Mouse (Mus musculus) heart, adult 2 months (tissue): Measurements from ENCODE around the gene 1700011L22Rik. TPM values are rescaled to one million over a fixed set of nuclear protein-coding genes. Genes with fewer than 3 reads are reported as not detected.
A peak's percentile ranks its signal among the peaks of the same experiment; 100 is the strongest.

Experiments used
- DNase-seq, 2 experiments: peaks; one replicate each; pipeline ENCODE4 v3.0.0; 2021
- H3K27ac ChIP-seq: fragments of 200-600 bp; 2 replicates; pipeline ENCODE4 v1.8.1; 2022
- H3K27me3 ChIP-seq: fragments of 200-500 bp; 2 replicates; pipeline ENCODE4 v1.6.1; 2012; ENCODE audit warnings: mild to moderate bottlenecking, low read length, inconsistent platforms, mixed read lengths; ENCODE audit not compliant: control insufficient read depth, insufficient read depth
- H3K36me3 ChIP-seq: fragments of 200-500 bp; 2 replicates; pipeline ENCODE4 v1.6.1; 2012; ENCODE audit warnings: low read length, inconsistent platforms; ENCODE audit not compliant: control insufficient read depth, insufficient read depth
- H3K4me1 ChIP-seq: fragments of 200-500 bp; 2 replicates; pipeline ENCODE4 v1.6.1; 2011; ENCODE audit warnings: low read length; ENCODE audit not compliant: control insufficient read depth, insufficient read depth
- H3K4me3 ChIP-seq: fragments of 200-600 bp; 2 replicates; pipeline ENCODE4 v1.8.1; 2022
- H3K79me2 ChIP-seq: fragments of 200-500 bp; replicated peaks from 2 replicates; pipeline ENCODE4 v1.6.1; 2012; ENCODE audit warnings: mild to moderate bottlenecking, inconsistent platforms, low read length, moderate library complexity, mixed read lengths; ENCODE audit not compliant: control insufficient read depth, insufficient read depth
- H3K9ac ChIP-seq: fragments of 200-500 bp; 2 replicates; pipeline ENCODE4 v1.6.1; 2012; ENCODE audit warnings: low read depth, mild to moderate bottlenecking, control low read depth, inconsistent platforms, low read length, mixed read lengths
- CTCF ChIP-seq: fragments of 200-600 bp; IDR thresholded peaks from 2 replicates; pipeline ENCODE4 v1.8.1; 2022; ENCODE audit warnings: antibody characterized with exemption, mild to moderate bottlenecking, moderate library complexity
- EP300 ChIP-seq: fragments of 200-500 bp; IDR thresholded peaks from 2 replicates; pipeline ENCODE4 v1.6.1; 2011; ENCODE audit warnings: low read depth, low read length, control low read depth; ENCODE audit not compliant: insufficient read depth
- POLR2A ChIP-seq: fragments of 200-500 bp; IDR thresholded peaks from 2 replicates; pipeline ENCODE4 v1.6.1; 2011; ENCODE audit warnings: mild to moderate bottlenecking, low read depth, low read length, control low read depth; ENCODE audit not compliant: insufficient read depth
- whole genome bisulfite sequencing: fragments of 180-500 bp; shearing (Covaris S2); methylation state at CpG from one replicate; pipeline ENCODE4 v1.1.7; 2018; 5-methylcytosine and 5-hydroxymethylcytosine counted together
- intact Hi-C: fragments of 180-260 bp; cut with DNase I; formaldehyde crosslinking; loops from one replicate; pipeline ENCODE4 v1.15.1; 2025
- long read RNA-seq: library from polyadenylated mRNA; stranded (forward); transcript quantifications from one replicate; pipeline ENCODE4 v2.0.0, GENCODE M21; 2021
- polyA plus RNA-seq: library from polyadenylated mRNA; depleted of rRNA; stranded (reverse); fragments of >200 nt; gene quantifications from 2 replicates; pipeline ENCODE4 v1.2.3, GENCODE M21; 2012; rRNA removed
- total RNA-seq, 2 experiments: library from RNA; stranded (reverse); gene quantifications; 2 replicates each; pipeline ENCODE4 v1.2.3; 2021

1700011L22Rik gene
- total RNA-seq (not detected), polyA plus RNA-seq (0.88 TPM in 1 of 2 replicates, not detected in the other)
- long read RNA-seq: 0 reads

- Histone ChIP-seq H3K9ac (no peak within 1 kb of the TSS), H3K4me1 (no peaks in the 10 kb centered on the region), H3K79me2 (no peaks in the 10 kb centered on the region), H3K27me3 (no peaks in the 10 kb centered on the region), H3K4me3 (no peak within 1 kb of the TSS), H3K27ac (no peak within 1 kb of the TSS), H3K36me3 (no peaks in the 10 kb centered on the region)
- intact Hi-C loops: no loop called here
- no peak for DNase-seq
- WGBS: 97% methylated on average over 6 of the region's 6 CpGs
- TF ChIP-seq CTCF (no peak), EP300 (no peak), POLR2A (no peak)
Measured at GRCm38 (mm10) chr8:79248470-79248869, at the start of gene 1700011L22Rik. Gene 1700011L22Rik, minus strand, starts transcription at chr8:79248570.

- peak; percentile 85 for TF ChIP-seq EP300
- TF ChIP-seq POLR2A: no peak
- TF ChIP-seq CTCF: peak; percentile 99; the same call in 1 of the 2 replicates
- Histone ChIP-seq H3K27me3 (no peaks in the 10 kb centered on the region), H3K9ac (no peak overlapping the region), H3K4me3 (no peak overlapping the region), H3K36me3 (peaks cover 5% of the 10 kb centered on the region; the same call in 1 of the 2 replicates), H3K79me2 (no peaks in the 10 kb centered on the region), H3K4me1 (peaks cover 6% of the 10 kb centered on the region), H3K27ac (no peak overlapping the region)
- DNase-seq: peak; percentile 66 to 78
- 28% methylated on average over 3 of the region's 3 CpGs for WGBS
- intact Hi-C loops: loop anchor here (1.0 to 10.0 kb wide), 4 partner anchors 45 to 417 kb away; partner anchors contain the start of genes Abce1 and Anapc10
Measured at GRCm38 (mm10) chr8:79297763-79298162, 49.4 kb upstream of the 1700011L22Rik start.

GRCm38 (mm10) chr8:79295276-79296105 is 47.1 kb upstream of the 1700011L22Rik start:
- H3K4me3 ChIP-seq: peak overlapping the region; percentile 84
- intact Hi-C loops: loop anchor here (1.0 to 10.0 kb wide), 6 partner anchors 47 to 419 kb away; partner anchors contain the start of genes Abce1, Anapc10, Otud4 and Smad1
- H3K9ac ChIP-seq: peak overlapping the region; percentile 88
- peaks cover 5% of the 10 kb centered on the region; the same call in 1 of the 2 replicates for H3K36me3 ChIP-seq
- no peak for DNase-seq
- TF ChIP-seq POLR2A (no peak), CTCF (no peak), EP300 (no peak)
- H3K79me2 ChIP-seq: peaks cover 1% of the 10 kb centered on the region; the same call in 1 of the 2 replicates
- WGBS: 19% methylated on average over 18 of the region's 18 CpGs
- no peaks in the 10 kb centered on the region for H3K27me3 ChIP-seq
- H3K27ac ChIP-seq: peak overlapping the region; percentile 89
- peaks cover 6% of the 10 kb centered on the region for H3K4me1 ChIP-seq

- WGBS: under 1% methylated on average over 72 of the region's 74 CpGs
- Histone ChIP-seq H3K36me3 (peaks cover 5% of the 10 kb centered on the region; the same call in 1 of the 2 replicates), H3K9ac (peak within 1 kb of the TSS; percentile 90), H3K27me3 (no peaks in the 10 kb centered on the region), H3K4me3 (peak within 1 kb of the TSS; percentile 84), H3K79me2 (peaks cover 1% of the 10 kb centered on the region; the same call in 1 of the 2 replicates), H3K27ac (peak within 1 kb of the TSS; percentile 89), H3K4me1 (peaks cover 6% of the 10 kb centered on the region)
- intact Hi-C loops: loop anchor here (1.0 to 10.0 kb wide), 8 partner anchors 48 to 473 kb away; partner anchors contain the start of genes Abce1, Anapc10, Lsm6 and Otud4
- peak; percentile 85 for TF ChIP-seq POLR2A
- peak; percentile 83 for TF ChIP-seq CTCF
- TF ChIP-seq EP300: 0 out of 2 replicates have a peak, but pooled peaks have one; percentile 19
- peak; percentile 98 to 100 for DNase-seq
Measured at GRCm38 (mm10) chr8:79294610-79295275, 46.4 kb upstream of the 1700011L22Rik start, which contains the start of gene Mmaa. Gene Mmaa, minus strand, starts transcription at chr8:79294937.

- no peak for DNase-seq
- H3K4me1 ChIP-seq: peaks cover 10% of the 10 kb centered on the region
- intact Hi-C loops: loop anchor here (1.0 to 10.0 kb wide), 6 partner anchors 87 to 473 kb away; partner anchors contain the start of genes Abce1, Anapc10, Lsm6 and Smad1
- TF ChIP-seq CTCF: no peak
- no peak for TF ChIP-seq POLR2A
- no peak for TF ChIP-seq EP300
- no peaks in the 10 kb centered on the region for H3K27me3 ChIP-seq
- H3K79me2 ChIP-seq: peaks cover 4% of the 10 kb centered on the region; the same call in 1 of the 2 replicates
- no peak overlapping the region for H3K9ac ChIP-seq
- H3K4me3 ChIP-seq: peak overlapping the region; percentile 84
- H3K36me3 ChIP-seq: peaks cover 5% of the 10 kb centered on the region; the same call in 1 of the 2 replicates
- H3K27ac ChIP-seq: peak overlapping the region; percentile 89
- 31% methylated on average over 3 of the region's 3 CpGs for WGBS
Measured at GRCm38 (mm10) chr8:79293841-79294240, 45.5 kb upstream of the 1700011L22Rik start.
